Mouse (Mus musculus) heart, embryonic 12.5 days (tissue): ENCODE measurements at regions not wholly inside any gene's neighbourhood (a gene's known extent, or its start where the extent isn't known, plus 50 kb on each side); places are given as distances from the start of the nearest gene placed in this dataset.

Experiments
- ATAC-seq: fragments of 200-750 bp; cut with Nextera tagmentation; 2 replicates; pipeline ENCODE4 v1.8.0; 2017; ENCODE audit warnings: moderate TSS enrichment, moderate library complexity; ENCODE audit not compliant: insufficient number of reproducible peaks, low FRiP score
- H3K27ac ChIP-seq: fragments of 300-500 bp; sonication (generic); 2 replicates; pipeline ENCODE4 v1.5.1; 2016; ENCODE audit warnings: mild to moderate bottlenecking, moderate library complexity; ENCODE audit not compliant: poor library complexity, severe bottlenecking
- H3K27me3 ChIP-seq: fragments of 300-500 bp; sonication (generic); replicated peaks from 2 replicates; pipeline ENCODE4 v1.6.1; 2016; ENCODE audit warnings: mild to moderate bottlenecking, moderate library complexity
- H3K36me3 ChIP-seq: fragments of 300-500 bp; sonication (generic); 2 replicates; pipeline ENCODE4 v1.6.1; 2016; ENCODE audit warnings: mild to moderate bottlenecking, moderate library complexity
- H3K4me1 ChIP-seq: fragments of 300-500 bp; sonication (generic); replicated peaks from 2 replicates; pipeline ENCODE4 v1.6.1; 2016; ENCODE audit warnings: mild to moderate bottlenecking
- H3K4me2 ChIP-seq: fragments of 300-500 bp; sonication (generic); 2 replicates; pipeline ENCODE4 v1.6.1; 2016; ENCODE audit warnings: mild to moderate bottlenecking, moderate library complexity
- H3K4me3 ChIP-seq: fragments of 300-500 bp; sonication (generic); 2 replicates; pipeline ENCODE4 v1.5.1; 2016; ENCODE audit warnings: mild to moderate bottlenecking
- H3K9ac ChIP-seq: fragments of 300-500 bp; sonication (generic); 2 replicates; pipeline ENCODE4 v1.6.1; 2016; ENCODE audit warnings: mild to moderate bottlenecking, moderate library complexity
- H3K9me3 ChIP-seq: fragments of 300-500 bp; sonication (generic); replicated peaks from 2 replicates; pipeline ENCODE4 v1.6.1; 2016; ENCODE audit warnings: mild to moderate bottlenecking, moderate library complexity
- WGBS: fragments of 180-500 bp; shearing (Covaris S2); methylation state at CpG from one replicate; pipeline ENCODE4 v1.1.7; 2016; 5-methylcytosine and 5-hydroxymethylcytosine counted together

- no peak overlapping the region for H3K9ac ChIP-seq
- H3K27me3 ChIP-seq = no peaks in the 10 kb centered on the region
- no peaks in the 10 kb centered on the region for H3K36me3 ChIP-seq
- no peak overlapping the region for H3K4me2 ChIP-seq
- H3K4me1 ChIP-seq = peaks cover 12% of the 10 kb centered on the region; the same call in 1 of the 2 replicates
- 0 out of 2 replicates have a peak, but pooled peaks cover 2% of the 10 kb centered on the region for H3K9me3 ChIP-seq
- 40% methylated on average over 8 of the region's 8 CpGs for WGBS
- H3K4me3 ChIP-seq = no peak overlapping the region
- no peak for ATAC-seq
- no peak overlapping the region for H3K27ac ChIP-seq
Observed at GRCm38 (mm10) chr14:61834291-61834936, 227.2 kb downstream of the Kcnrg start.

GRCm38 (mm10) chr14:61835729-61836128 is 228.5 kb downstream of the Kcnrg start:
- Histone ChIP-seq H3K9me3 (0 out of 2 replicates have a peak, but pooled peaks cover 2% of the 10 kb centered on the region), H3K4me2 (no peak overlapping the region), H3K36me3 (no peaks in the 10 kb centered on the region), H3K27me3 (no peaks in the 10 kb centered on the region), H3K9ac (no peak overlapping the region), H3K4me1 (peaks cover 12% of the 10 kb centered on the region; the same call in 1 of the 2 replicates), H3K27ac (no peak overlapping the region), H3K4me3 (no peak overlapping the region)
- WGBS = 51% methylated on average over 6 of the region's 6 CpGs
- ATAC-seq = no peak

- no peak overlapping the region for H3K9ac ChIP-seq
- no peak for ATAC-seq
- H3K27me3 ChIP-seq = no peaks in the 10 kb centered on the region
- WGBS = 77% methylated on average over 6 of the region's 6 CpGs
- no peak overlapping the region for H3K4me3 ChIP-seq
- H3K36me3 ChIP-seq = no peaks in the 10 kb centered on the region
- no peak overlapping the region for H3K27ac ChIP-seq
- H3K4me2 ChIP-seq = no peak overlapping the region
- peaks cover 12% of the 10 kb centered on the region; the same call in 1 of the 2 replicates for H3K4me1 ChIP-seq
- H3K9me3 ChIP-seq = 0 out of 2 replicates have a peak, but pooled peaks cover 7% of the 10 kb centered on the region
Observed at GRCm38 (mm10) chr14:61836231-61836630, 229.0 kb downstream of the Kcnrg start.

- ATAC-seq = no peak
- WGBS = 50% methylated on average over 4 of the region's 4 CpGs
- H3K27ac ChIP-seq = no peak overlapping the region
Observed at GRCm38 (mm10) chr14:61836965-61837364, 229.7 kb downstream of the Kcnrg start.

GRCm38 (mm10) chr14:61837851-61838250 is 230.6 kb downstream of the Kcnrg start:
- no peaks in the 10 kb centered on the region for H3K36me3 ChIP-seq
- H3K4me1 ChIP-seq = peaks cover 12% of the 10 kb centered on the region; the same call in 1 of the 2 replicates
- H3K9me3 ChIP-seq = 0 out of 2 replicates have a peak, but pooled peaks cover 8% of the 10 kb centered on the region
- no peak overlapping the region for H3K4me3 ChIP-seq
- H3K27ac ChIP-seq = no peak overlapping the region
- H3K9ac ChIP-seq = no peak overlapping the region
- ATAC-seq = no peak
- H3K4me2 ChIP-seq = no peak overlapping the region
- 54% methylated on average over 8 of the region's 8 CpGs for WGBS
- no peaks in the 10 kb centered on the region for H3K27me3 ChIP-seq

More at GRCm38 (mm10) chr14:61836965-61837364, 229.7 kb downstream of the Kcnrg start:
- no peak overlapping the region for H3K4me2 ChIP-seq
- H3K9me3 ChIP-seq = 0 out of 2 replicates have a peak, but pooled peaks cover 8% of the 10 kb centered on the region
- no peaks in the 10 kb centered on the region for H3K36me3 ChIP-seq
- H3K27me3 ChIP-seq = no peaks in the 10 kb centered on the region
- H3K4me3 ChIP-seq = no peak overlapping the region
- peaks cover 12% of the 10 kb centered on the region; the same call in 1 of the 2 replicates for H3K4me1 ChIP-seq
- H3K9ac ChIP-seq = no peak overlapping the region

- no peak overlapping the region for H3K27ac ChIP-seq
- H3K36me3 ChIP-seq = no peaks in the 10 kb centered on the region
- H3K9me3 ChIP-seq = 0 out of 2 replicates have a peak, but pooled peaks cover 8% of the 10 kb centered on the region
- no peaks in the 10 kb centered on the region for H3K4me1 ChIP-seq
- no peak overlapping the region for H3K4me3 ChIP-seq
- no peaks in the 10 kb centered on the region for H3K27me3 ChIP-seq
- no peak overlapping the region for H3K4me2 ChIP-seq
- no peak overlapping the region for H3K9ac ChIP-seq
- WGBS = 84% methylated on average over 4 of the region's 4 CpGs
- no peak for ATAC-seq
Observed at GRCm38 (mm10) chr14:61842476-61842875, 235.2 kb downstream of the Kcnrg start.

GRCm38 (mm10) chr14:61846441-61846840 is 239.2 kb downstream of the Kcnrg start:
- Histone ChIP-seq H3K27me3 (no peaks in the 10 kb centered on the region), H3K4me2 (no peak overlapping the region), H3K36me3 (no peaks in the 10 kb centered on the region), H3K9ac (no peak overlapping the region), H3K4me1 (no peaks in the 10 kb centered on the region), H3K9me3 (no peaks in the 10 kb centered on the region), H3K4me3 (no peak overlapping the region), H3K27ac (no peak overlapping the region)
- ATAC-seq = no peak
- WGBS = 75% methylated on average over 5 of the region's 5 CpGs

- H3K4me1 ChIP-seq = no peaks in the 10 kb centered on the region
- H3K27ac ChIP-seq = no peak overlapping the region
- no peak overlapping the region for H3K9ac ChIP-seq
- H3K27me3 ChIP-seq = no peaks in the 10 kb centered on the region
- WGBS = 77% methylated on average over 4 of the region's 4 CpGs
- no peaks in the 10 kb centered on the region for H3K9me3 ChIP-seq
- no peaks in the 10 kb centered on the region for H3K36me3 ChIP-seq
- ATAC-seq = no peak
- no peak overlapping the region for H3K4me3 ChIP-seq
- H3K4me2 ChIP-seq = no peak overlapping the region
Observed at GRCm38 (mm10) chr14:61850244-61850643, 243.0 kb downstream of the Kcnrg start.

- no peak for ATAC-seq
- H3K36me3 ChIP-seq = no peaks in the 10 kb centered on the region
- H3K4me1 ChIP-seq = no peaks in the 10 kb centered on the region
- no peak overlapping the region for H3K9ac ChIP-seq
- H3K27ac ChIP-seq = no peak overlapping the region
- WGBS = 75% methylated on average over 6 of the region's 6 CpGs
- H3K27me3 ChIP-seq = no peaks in the 10 kb centered on the region
- H3K4me3 ChIP-seq = no peak overlapping the region
- H3K9me3 ChIP-seq = no peaks in the 10 kb centered on the region
- H3K4me2 ChIP-seq = no peak overlapping the region
Observed at GRCm38 (mm10) chr14:61857616-61858015, 250.4 kb downstream of the Kcnrg start.

- Histone ChIP-seq H3K9ac (no peak overlapping the region), H3K9me3 (no peaks in the 10 kb centered on the region), H3K4me2 (no peak overlapping the region), H3K27me3 (no peaks in the 10 kb centered on the region), H3K4me3 (no peak overlapping the region), H3K4me1 (no peaks in the 10 kb centered on the region), H3K27ac (no peak overlapping the region), H3K36me3 (no peaks in the 10 kb centered on the region)
- WGBS = 86% methylated on average over 4 of the region's 4 CpGs
- no peak for ATAC-seq
Observed at GRCm38 (mm10) chr14:61860688-61861087, 253.4 kb downstream of the Kcnrg start.

- Histone ChIP-seq H3K9me3 (no peaks in the 10 kb centered on the region), H3K36me3 (no peaks in the 10 kb centered on the region), H3K4me1 (no peaks in the 10 kb centered on the region), H3K4me3 (no peak overlapping the region), H3K9ac (no peak overlapping the region), H3K27me3 (no peaks in the 10 kb centered on the region), H3K4me2 (no peak overlapping the region), H3K27ac (no peak overlapping the region)
- 82% methylated on average over 8 of the region's 8 CpGs for WGBS
- no peak for ATAC-seq
Observed at GRCm38 (mm10) chr14:61861357-61861958, 254.2 kb downstream of the Kcnrg start.
